Mouse (Mus musculus) adipose tissue, adult 10 weeks (tissue): ENCODE results near the gene Olfr330. TPM values are rescaled to one million over a fixed set of nuclear protein-coding genes. Genes with fewer than 3 reads are reported as not detected.

ENCODE experiments used
- polyA plus RNA-seq: library from polyadenylated mRNA; stranded (reverse); fragments of 350-450 nt; fragmentation: Illumina TruSeq; extraction: RNeasy Lipid Tissue Mini Kit (QIAGEN cat#74804); gene quantifications from one replicate; pipeline ENCODE4 v1.2.3, GENCODE M21; 2014; ENCODE audit warnings: low read depth, low replicate concordance

Gene Olfr330
- polyA plus RNA-seq, result not detected

DNA sequence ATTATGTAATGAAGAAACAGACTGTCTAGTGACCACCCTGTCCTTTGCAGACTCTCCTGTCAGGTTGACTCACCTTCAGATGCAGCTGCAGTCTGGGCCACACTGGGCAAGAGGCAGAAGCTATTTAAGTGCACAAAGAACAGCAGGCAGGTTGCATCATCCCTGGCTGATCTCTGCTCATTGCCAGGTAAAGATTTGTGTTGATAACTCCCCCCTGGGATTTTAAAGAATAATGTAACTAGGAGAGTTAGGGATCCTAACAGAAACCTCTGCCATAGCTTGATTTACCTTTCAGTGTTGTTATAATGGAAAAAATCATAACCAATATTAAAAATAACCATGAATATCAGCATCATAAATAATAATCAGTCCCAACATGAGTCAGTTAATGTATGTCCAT, at the start of gene Olfr330:
Gene Olfr330 (minus strand): TSS at position 101 of the 400 bp plus-strand sequence.

DNA sequence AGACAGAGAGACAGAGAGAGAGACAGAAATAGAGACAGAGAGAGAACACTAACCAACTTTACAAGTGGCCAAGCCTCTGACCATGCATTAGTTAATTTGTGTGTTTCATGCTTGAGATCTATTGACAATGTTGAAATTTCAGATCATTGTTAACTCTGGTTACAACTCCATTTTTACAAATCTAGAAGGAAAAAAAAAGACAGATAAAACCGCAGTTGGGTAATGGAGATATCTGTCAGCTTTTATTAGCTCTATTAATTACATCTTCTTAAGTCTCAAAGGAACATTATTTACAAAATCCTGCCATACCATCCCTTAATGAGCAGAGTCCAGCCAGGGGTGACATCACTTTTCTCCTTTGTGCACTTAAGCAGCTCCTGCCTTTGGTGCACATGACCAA, 42.8 kb upstream of the Olfr330 start, which contains the start of gene Olfr325:
Gene Olfr325 (plus strand): TSS at position 301 of the 400 bp plus-strand sequence.

DNA sequence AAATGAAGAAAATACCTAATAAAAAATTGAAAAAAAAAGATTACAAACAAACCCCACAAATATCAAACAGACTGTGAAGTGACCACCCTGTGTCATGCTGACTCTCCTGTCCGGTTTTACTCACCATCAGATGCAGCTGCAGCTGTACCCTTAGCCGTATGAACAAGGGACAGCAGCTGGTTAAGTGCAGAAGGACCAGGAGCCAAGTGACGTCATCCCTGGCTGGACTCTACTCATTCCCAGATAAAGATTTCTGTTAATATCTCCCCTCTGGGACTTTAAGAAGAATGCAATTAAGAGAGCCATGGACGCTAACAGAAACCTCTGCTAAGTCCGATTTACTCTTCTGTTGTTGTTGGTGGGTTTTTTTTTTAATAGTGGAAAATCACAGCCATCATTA, 35.8 kb upstream of the Olfr330 start, which contains the start of gene Olfr224:
Gene Olfr224 (minus strand): TSS at position 149 of the 400 bp plus-strand sequence.

DNA sequence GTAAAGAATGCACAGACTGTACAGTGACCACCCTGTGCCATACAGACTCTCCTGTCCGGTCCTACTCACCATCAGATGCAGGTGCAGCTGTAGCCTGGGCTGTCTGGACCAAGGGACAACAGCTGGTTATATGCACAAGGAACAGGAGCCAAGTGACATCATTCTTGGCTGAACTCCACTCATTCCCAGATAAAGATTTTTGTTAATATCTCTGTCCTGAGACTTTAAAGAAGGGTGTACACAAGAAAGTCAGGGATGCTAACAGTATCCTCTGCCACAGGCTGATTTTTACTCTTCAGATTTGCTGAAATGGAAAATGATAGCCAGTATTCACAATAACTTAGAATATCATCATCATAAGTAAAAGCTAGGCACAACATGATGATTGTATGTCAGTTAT, 20.9 kb upstream of the Olfr330 start, which contains the start of gene Olfr328:
Gene Olfr328 (minus strand): TSS at position 101 of the 400 bp plus-strand sequence.

DNA sequence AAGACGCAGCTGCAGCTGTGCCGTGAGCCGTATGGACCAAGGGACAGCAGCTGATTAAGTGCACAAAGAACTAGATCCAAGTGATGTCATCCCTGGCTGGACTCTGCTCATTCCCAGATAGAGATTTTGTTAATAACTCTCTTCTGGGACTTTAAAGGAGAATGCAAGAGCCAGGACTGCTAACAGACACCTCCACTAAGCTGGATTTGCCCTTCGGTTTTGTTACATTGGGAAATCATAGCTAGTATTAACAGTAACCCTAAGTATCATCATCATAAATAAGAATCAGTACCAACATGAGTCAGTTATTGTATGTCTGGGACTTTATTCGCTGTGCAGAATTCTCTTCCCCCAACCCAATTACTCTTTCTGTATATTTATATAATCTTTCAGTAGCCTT, 11.7 kb upstream of the Olfr330 start, which contains the start of gene Olfr329-ps:
Gene Olfr329-ps (minus strand): TSS at position 101 of the 400 bp plus-strand sequence.

DNA sequence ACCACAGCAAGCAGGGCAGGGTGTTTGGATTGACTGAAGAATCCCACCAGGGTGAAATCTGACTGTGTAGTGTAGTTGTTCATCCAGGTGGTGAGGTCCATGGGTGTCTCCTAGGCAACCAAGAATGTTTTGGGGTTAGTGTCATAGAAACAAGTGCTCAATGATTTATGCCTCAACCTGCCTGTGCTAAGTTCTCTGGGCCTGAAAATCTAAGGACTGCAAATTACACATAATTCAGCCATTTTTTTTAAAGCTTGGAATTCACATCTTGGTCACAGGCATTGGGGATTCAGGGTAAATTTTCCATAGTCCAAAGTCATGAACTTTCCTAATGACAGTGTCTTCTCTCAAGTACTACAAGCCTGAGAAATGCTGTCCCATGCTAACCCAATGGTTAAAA, 32.2 kb downstream of the Olfr330 start, which contains the start of gene Olfr331:
Gene Olfr331 (minus strand): TSS at position 101 of the 400 bp plus-strand sequence.

DNA sequence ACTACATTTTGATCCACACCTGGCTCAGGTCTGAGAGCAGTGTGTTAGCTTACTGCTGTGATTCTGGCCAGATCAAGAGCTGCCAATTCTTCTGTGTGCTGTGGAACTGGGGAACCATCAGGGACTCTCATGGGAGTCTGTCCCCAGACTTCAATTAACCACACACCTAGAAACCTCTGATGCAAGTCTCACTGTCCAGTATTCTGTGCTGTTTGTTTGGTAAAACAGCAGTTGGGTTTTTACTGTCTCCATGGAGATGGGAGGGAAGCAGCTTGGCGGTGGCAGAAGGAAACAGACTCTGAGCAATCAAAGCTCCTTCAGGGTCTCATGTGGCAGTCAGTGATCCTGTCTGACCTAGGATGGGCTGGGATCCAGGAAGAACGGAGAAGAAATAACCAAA, 42.2 kb downstream of the Olfr330 start, which contains the start of gene Olfr332:
Gene Olfr332 (minus strand): TSS at position 101 of the 400 bp plus-strand sequence.

Other genes starting within 250 kb of the Olfr330 start
- gene Zfp692, start 227.8 kb downstream of the Olfr330 start, polyA plus RNA-seq, result 29.2 TPM
- 53.2 TPM for gene Zfp672, start 204.5 kb downstream of the Olfr330 start, polyA plus RNA-seq
- gene Sh3bp5l, start 204.1 kb downstream of the Olfr330 start, polyA plus RNA-seq, result 42.4 TPM
- 2,095 TPM for gene Lypd8, start 155.8 kb downstream of the Olfr330 start, polyA plus RNA-seq
- gene 1810065E05Rik, start 113.7 kb downstream of the Olfr330 start, polyA plus RNA-seq, result not detected
- not detected for gene Gm12253, start 102.3 kb downstream of the Olfr330 start, polyA plus RNA-seq
- 3.7 TPM for gene Lypd9, start 81.9 kb downstream of the Olfr330 start, polyA plus RNA-seq
- gene Olfr30, start 72.6 kb downstream of the Olfr330 start, polyA plus RNA-seq, result not detected
- 0.82 TPM for gene Olfr332, start 42.3 kb downstream of the Olfr330 start, polyA plus RNA-seq
- gene Olfr331, start 32.3 kb downstream of the Olfr330 start, polyA plus RNA-seq, result not detected
- gene Olfr329-ps, start 11.6 kb upstream of the Olfr330 start, polyA plus RNA-seq, result not detected
- not detected for gene Olfr328, start 20.8 kb upstream of the Olfr330 start, polyA plus RNA-seq
- not detected for gene Olfr224, start 35.7 kb upstream of the Olfr330 start, polyA plus RNA-seq
- not detected for gene Olfr325, start 42.9 kb upstream of the Olfr330 start, polyA plus RNA-seq
- gene Olfr324, start 60.3 kb upstream of the Olfr330 start, polyA plus RNA-seq, result not detected
- gene 2210407C18Rik, start 81.2 kb upstream of the Olfr330 start, polyA plus RNA-seq, result not detected
- gene Olfr323, start 95.7 kb upstream of the Olfr330 start, polyA plus RNA-seq, result not detected
- gene Trim58, start 105.6 kb upstream of the Olfr330 start, polyA plus RNA-seq, result not detected
- not detected for gene Olfr322, start 123.9 kb upstream of the Olfr330 start, polyA plus RNA-seq
- not detected for gene Olfr320, start 146.3 kb upstream of the Olfr330 start, polyA plus RNA-seq
- gene Olfr319, start 164.3 kb upstream of the Olfr330 start, polyA plus RNA-seq, result not detected
- not detected for gene Olfr318, start 189.2 kb upstream of the Olfr330 start, polyA plus RNA-seq
- not detected for gene Olfr317, start 204.4 kb upstream of the Olfr330 start, polyA plus RNA-seq
- gene Olfr316, start 217.9 kb upstream of the Olfr330 start, polyA plus RNA-seq, result not detected
- gene Olfr315, start 238.4 kb upstream of the Olfr330 start, polyA plus RNA-seq, result not detected
- not detected for gene Olfr314, start 248.1 kb upstream of the Olfr330 start, polyA plus RNA-seq